Mouse (Mus musculus) central nervous system, embryonic 14 days (tissue): Measurements from ENCODE around the gene Kcnk16. TPM values are rescaled to one million over a fixed set of nuclear protein-coding genes. Genes with fewer than 3 reads are reported as not detected.

ENCODE experiments used
- polyA plus RNA-seq: library from polyadenylated mRNA; depleted of rRNA; stranded (reverse); fragments of >200 nt; gene quantifications from 2 replicates; pipeline ENCODE4 v1.2.3, GENCODE M21; 2012; rRNA removed

The Kcnk16 gene
- polyA plus RNA-seq = not detected in 2 replicates

DNA sequence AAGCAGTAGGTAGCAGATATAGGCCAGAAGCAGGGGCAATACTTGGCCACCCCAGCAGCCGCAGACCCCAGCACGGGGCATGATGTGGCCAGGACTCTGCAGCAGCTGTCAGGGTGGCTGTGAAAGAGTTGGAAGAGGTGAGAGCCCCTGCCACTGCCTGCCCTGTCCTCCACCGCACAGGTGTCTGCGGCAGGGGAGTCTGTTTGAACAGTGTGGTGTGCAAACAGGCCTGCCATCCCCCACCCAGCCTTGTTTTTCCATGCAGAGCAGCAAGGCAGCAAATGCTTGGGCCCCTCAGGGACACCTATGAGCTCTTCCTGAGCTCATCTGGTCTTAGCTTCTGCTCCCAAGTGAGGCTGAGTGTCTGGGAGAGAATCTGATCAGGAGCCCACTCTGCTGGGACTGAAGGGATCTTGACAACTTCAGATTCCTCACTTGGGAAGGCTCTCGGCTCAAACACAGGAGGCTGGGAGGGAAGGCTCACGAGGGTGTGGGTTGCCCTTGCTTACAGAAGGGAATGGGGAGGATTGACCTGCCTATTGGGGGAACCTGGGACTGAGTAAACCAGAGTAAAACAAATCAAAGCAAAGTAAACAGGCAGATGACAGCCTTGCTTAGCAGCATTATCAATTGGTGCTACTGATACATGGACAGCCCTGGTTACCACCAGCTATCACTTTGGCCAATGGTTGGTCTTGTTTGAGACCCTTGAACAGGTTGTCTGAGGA is at the start of gene Kcnk16:
Kcnk16 (minus strand) TSS at position 118 of the 728 bp plus-strand sequence.

GRCm38 (mm10) chr14:20294117-20294892 is 25.3 kb upstream of the Kcnk16 start, which contains the start of gene Nudt13:
Gene Nudt13 (plus strand): TSS chr14:20294697.

Other genes with a start within 250 kb of the Kcnk16 start
- 9.1 and 10.4 TPM in 2 replicates for gene Saysd1, start 130.7 kb downstream of the Kcnk16 start, polyA plus RNA-seq
- gene Kcnk5, start 87.4 kb downstream of the Kcnk16 start, polyA plus RNA-seq = 2.8 and 3.0 TPM in 2 replicates
- 18.7 and 19.8 TPM in 2 replicates for gene Nudt13, start 25.5 kb upstream of the Kcnk16 start, polyA plus RNA-seq
- gene Ecd, start 78.9 kb upstream of the Kcnk16 start, polyA plus RNA-seq = 33.1 and 33.5 TPM in 2 replicates
- 61.3 and 65.0 TPM in 2 replicates for gene Fam149b, start 79.0 kb upstream of the Kcnk16 start, polyA plus RNA-seq
- gene Dnajc9, start 119.7 kb upstream of the Kcnk16 start, polyA plus RNA-seq = 126 and 146 TPM in 2 replicates
- gene Mrps16, start 124.4 kb upstream of the Kcnk16 start, polyA plus RNA-seq = 44.0 and 48.8 TPM in 2 replicates
- gene Cfap70, start 183.0 kb upstream of the Kcnk16 start, polyA plus RNA-seq = 0.69 and 1.2 TPM in 2 replicates
- gene Anxa7, start 210.9 kb upstream of the Kcnk16 start, polyA plus RNA-seq = 19.0 and 28.1 TPM in 2 replicates
- 2.2 and 2.3 TPM in 2 replicates for gene Mss51, start 227.7 kb upstream of the Kcnk16 start, polyA plus RNA-seq